Mouse (Mus musculus) lung, embryonic 16.5 days (tissue): Measurements from ENCODE around the gene Atxn1. TPM values are rescaled to one million over a fixed set of nuclear protein-coding genes. Genes with fewer than 3 reads are reported as not detected.
A peak's percentile ranks its signal among the peaks of the same experiment; 100 is the strongest.

Experiments
- ATAC-seq: fragments of 200-750 bp; cut with Nextera tagmentation; 2 replicates; pipeline ENCODE4 v1.8.0; 2017; ENCODE audit warnings: low read depth, mild to moderate bottlenecking, moderate library complexity
- H3K27ac ChIP-seq: fragments of 300-500 bp; sonication (generic); 2 replicates; pipeline ENCODE4 v1.5.1; 2014; ENCODE audit warnings: mild to moderate bottlenecking, control low read depth, low read length
- H3K27me3 ChIP-seq: fragments of 300-500 bp; sonication (generic); 2 replicates; pipeline ENCODE4 v1.6.1; 2014; ENCODE audit warnings: low read depth, low read length, mixed read lengths; ENCODE audit not compliant: control insufficient read depth, insufficient read depth
- H3K36me3 ChIP-seq: fragments of 300-500 bp; sonication (generic); 2 replicates; pipeline ENCODE4 v1.6.1; 2014; ENCODE audit warnings: low read length; ENCODE audit not compliant: control insufficient read depth, insufficient read depth
- H3K4me1 ChIP-seq: fragments of 300-500 bp; sonication (generic); replicated peaks from 2 replicates; pipeline ENCODE4 v1.6.1; 2014; ENCODE audit warnings: low read length, mixed read lengths; ENCODE audit not compliant: control insufficient read depth, insufficient read depth
- H3K4me2 ChIP-seq: fragments of 300-500 bp; sonication (generic); 2 replicates; pipeline ENCODE4 v1.6.1; 2014; ENCODE audit warnings: low read depth, low read length, control low read depth
- H3K4me3 ChIP-seq: fragments of 300-500 bp; sonication (generic); 2 replicates; pipeline ENCODE4 v1.5.1; 2014; ENCODE audit warnings: mild to moderate bottlenecking, low read length, control low read depth
- H3K9ac ChIP-seq: fragments of 300-500 bp; sonication (generic); 2 replicates; pipeline ENCODE4 v1.6.1; 2014; ENCODE audit warnings: low read length, control low read depth
- H3K9me3 ChIP-seq: fragments of 300-500 bp; sonication (generic); 2 replicates; pipeline ENCODE4 v1.6.1; 2016; ENCODE audit warnings: low read length; ENCODE audit not compliant: control insufficient read depth
- WGBS: fragments of 180-500 bp; shearing (Covaris S2); extraction: QIAGEN DNeasy Blood & Tissue Kit; methylation state at CpG from one replicate; pipeline ENCODE4 v1.1.7; 2014; 5-methylcytosine and 5-hydroxymethylcytosine counted together
- polyA plus RNA-seq: library from polyadenylated mRNA; unstranded; fragments of >200 nt; fragmentation: Nextera tagmentation; extraction: Ambion mirVana; gene quantifications from 2 replicates; pipeline ENCODE4 v1.2.1, GENCODE M21; 2015

The Atxn1 gene
- polyA plus RNA-seq, 1 experiment from 2014 or later, result 8.3 TPM

GRCm38 (mm10) chr13:45659813-45660212 is 305.0 kb downstream of the Atxn1 start:
- ATAC-seq, result no peak

GRCm38 (mm10) chr13:45658343-45658742 is 306.5 kb downstream of the Atxn1 start:
- Histone ChIP-seq H3K9me3 (no peaks in the 10 kb centered on the region), H3K27ac (no peak overlapping the region), H3K4me2 (no peak overlapping the region), H3K4me3 (no peak overlapping the region), H3K36me3 (no peaks in the 10 kb centered on the region), H3K4me1 (peaks cover 4% of the 10 kb centered on the region; the same call in 1 of the 2 replicates), H3K9ac (no peak overlapping the region), H3K27me3 (no peaks in the 10 kb centered on the region)
- peak; percentile 85 for ATAC-seq
- 64% methylated on average over 5 of the region's 5 CpGs for WGBS

More at GRCm38 (mm10) chr13:45659813-45660212, 305.0 kb downstream of the Atxn1 start:
- no peaks in the 10 kb centered on the region for H3K27me3 ChIP-seq
- 75% methylated on average over 4 of the region's 4 CpGs for WGBS
- no peak overlapping the region for H3K4me2 ChIP-seq
- peaks cover 4% of the 10 kb centered on the region; the same call in 1 of the 2 replicates for H3K4me1 ChIP-seq
- H3K27ac ChIP-seq, result no peak overlapping the region
- H3K9me3 ChIP-seq, result no peaks in the 10 kb centered on the region
- no peak overlapping the region for H3K9ac ChIP-seq
- H3K36me3 ChIP-seq, result no peaks in the 10 kb centered on the region
- H3K4me3 ChIP-seq, result no peak overlapping the region

GRCm38 (mm10) chr13:45657176-45657575 is 307.6 kb downstream of the Atxn1 start:
- ATAC-seq, result no peak
- peaks cover 4% of the 10 kb centered on the region; the same call in 1 of the 2 replicates for H3K4me1 ChIP-seq
- no peaks in the 10 kb centered on the region for H3K27me3 ChIP-seq
- no peaks in the 10 kb centered on the region for H3K36me3 ChIP-seq
- 96% methylated on average over 1 of the region's 1 CpGs for WGBS
- H3K4me3 ChIP-seq, result no peak overlapping the region
- no peak overlapping the region for H3K4me2 ChIP-seq
- H3K9me3 ChIP-seq, result no peaks in the 10 kb centered on the region
- no peak overlapping the region for H3K27ac ChIP-seq
- H3K9ac ChIP-seq, result no peak overlapping the region

- no peaks in the 10 kb centered on the region for H3K27me3 ChIP-seq
- whole genome bisulfite sequencing, result 71% methylated on average over 10 of the region's 10 CpGs
- no peaks in the 10 kb centered on the region for H3K36me3 ChIP-seq
- H3K27ac ChIP-seq, result no peak overlapping the region
- no peaks in the 10 kb centered on the region for H3K9me3 ChIP-seq
- no peak for ATAC-seq
- peaks cover 6% of the 10 kb centered on the region for H3K4me1 ChIP-seq
- H3K9ac ChIP-seq, result no peak overlapping the region
- no peak overlapping the region for H3K4me2 ChIP-seq
- no peak overlapping the region for H3K4me3 ChIP-seq
Measured at GRCm38 (mm10) chr13:45651652-45652241, 313.1 kb downstream of the Atxn1 start.

GRCm38 (mm10) chr13:45649197-45649812 is 315.5 kb downstream of the Atxn1 start:
- Histone ChIP-seq H3K4me3 (no peak overlapping the region), H3K9me3 (no peaks in the 10 kb centered on the region), H3K4me1 (peaks cover 6% of the 10 kb centered on the region), H3K4me2 (no peak overlapping the region), H3K27ac (no peak overlapping the region), H3K36me3 (no peaks in the 10 kb centered on the region), H3K9ac (no peak overlapping the region), H3K27me3 (no peaks in the 10 kb centered on the region)
- no peak for ATAC-seq
- WGBS, result 40% methylated on average over 4 of the region's 4 CpGs

GRCm38 (mm10) chr13:45643780-45644395 is 320.9 kb downstream of the Atxn1 start:
- peaks cover 2% of the 10 kb centered on the region; the same call in 1 of the 2 replicates for H3K4me1 ChIP-seq
- no peaks in the 10 kb centered on the region for H3K36me3 ChIP-seq
- no peak overlapping the region for H3K9ac ChIP-seq
- 56% methylated on average over 6 of the region's 6 CpGs for WGBS
- H3K4me3 ChIP-seq, result no peak overlapping the region
- ATAC-seq, result no peak
- no peak overlapping the region for H3K4me2 ChIP-seq
- H3K27ac ChIP-seq, result no peak overlapping the region
- no peaks in the 10 kb centered on the region for H3K27me3 ChIP-seq
- no peaks in the 10 kb centered on the region for H3K9me3 ChIP-seq

- H3K4me2 ChIP-seq, result no peak overlapping the region
- H3K4me3 ChIP-seq, result no peak overlapping the region
- H3K9ac ChIP-seq, result no peak overlapping the region
- H3K4me1 ChIP-seq, result peaks cover 2% of the 10 kb centered on the region; the same call in 1 of the 2 replicates
- WGBS, result 54% methylated on average over 7 of the region's 7 CpGs
- H3K27me3 ChIP-seq, result no peaks in the 10 kb centered on the region
- ATAC-seq, result no peak
- no peaks in the 10 kb centered on the region for H3K9me3 ChIP-seq
- no peaks in the 10 kb centered on the region for H3K36me3 ChIP-seq
- H3K27ac ChIP-seq, result no peak overlapping the region
Measured at GRCm38 (mm10) chr13:45642913-45643312, 321.9 kb downstream of the Atxn1 start.

- peak; percentile 31; the same call in 1 of the 2 replicates for ATAC-seq
- peaks cover 2% of the 10 kb centered on the region; the same call in 1 of the 2 replicates for H3K4me1 ChIP-seq
- H3K9ac ChIP-seq, result no peak overlapping the region
- H3K9me3 ChIP-seq, result no peaks in the 10 kb centered on the region
- no peak overlapping the region for H3K27ac ChIP-seq
- H3K36me3 ChIP-seq, result no peaks in the 10 kb centered on the region
- H3K4me3 ChIP-seq, result no peak overlapping the region
- no peak overlapping the region for H3K4me2 ChIP-seq
- WGBS, result 57% methylated on average over 5 of the region's 5 CpGs
- no peaks in the 10 kb centered on the region for H3K27me3 ChIP-seq
Measured at GRCm38 (mm10) chr13:45640431-45640830, 324.4 kb downstream of the Atxn1 start.

GRCm38 (mm10) chr13:45638281-45638680 is 326.5 kb downstream of the Atxn1 start:
- H3K9me3 ChIP-seq, result no peaks in the 10 kb centered on the region
- no peak overlapping the region for H3K4me3 ChIP-seq
- H3K4me1 ChIP-seq, result peaks cover 2% of the 10 kb centered on the region; the same call in 1 of the 2 replicates
- WGBS, result 89% methylated on average over 1 of the region's 1 CpGs
- ATAC-seq, result no peak
- no peak overlapping the region for H3K4me2 ChIP-seq
- H3K27ac ChIP-seq, result no peak overlapping the region
- H3K27me3 ChIP-seq, result no peaks in the 10 kb centered on the region
- H3K36me3 ChIP-seq, result no peaks in the 10 kb centered on the region
- H3K9ac ChIP-seq, result no peak overlapping the region
